Mouse (Mus musculus) stomach, embryonic 14.5 days (tissue): ENCODE data around the gene Dennd1b. TPM values are rescaled to one million over a fixed set of nuclear protein-coding genes. Genes with fewer than 3 reads are reported as not detected.

Experiments
- ATAC-seq: fragments of 200-750 bp; cut with Nextera tagmentation; 2 replicates; pipeline ENCODE4 v1.8.0; 2017; ENCODE audit warnings: low read depth, moderate TSS enrichment; ENCODE audit not compliant: insufficient number of reproducible peaks, insufficient read depth, low FRiP score
- H3K27ac ChIP-seq: fragments of 300-500 bp; sonication (generic); 2 replicates; pipeline ENCODE4 v1.5.1; 2014; ENCODE audit warnings: mild to moderate bottlenecking, low read length, moderate library complexity, mixed read lengths
- H3K27me3 ChIP-seq: fragments of 300-500 bp; sonication (generic); 2 replicates; pipeline ENCODE4 v1.6.1; 2014; ENCODE audit warnings: low read length, control low read depth, mixed read lengths; ENCODE audit not compliant: control insufficient read depth, insufficient read depth
- H3K36me3 ChIP-seq: fragments of 300-500 bp; sonication (generic); 2 replicates; pipeline ENCODE4 v1.6.1; 2014; ENCODE audit warnings: mild to moderate bottlenecking, control low read depth, low read length, moderate library complexity, mixed read lengths; ENCODE audit not compliant: control insufficient read depth, insufficient read depth
- H3K4me1 ChIP-seq: fragments of 300-500 bp; sonication (generic); 2 replicates; pipeline ENCODE4 v1.6.1; 2014; ENCODE audit warnings: low read length, control low read depth, mixed read lengths; ENCODE audit not compliant: control insufficient read depth, insufficient read depth
- H3K4me2 ChIP-seq: fragments of 300-500 bp; sonication (generic); replicated peaks from 2 replicates; pipeline ENCODE4 v1.6.1; 2014; ENCODE audit warnings: low read depth, low read length, control low read depth
- H3K4me3 ChIP-seq: fragments of 300-500 bp; sonication (generic); 2 replicates; pipeline ENCODE4 v1.5.1; 2014; ENCODE audit warnings: low read depth, low read length, control low read depth
- H3K9ac ChIP-seq: fragments of 300-500 bp; sonication (generic); replicated peaks from 2 replicates; pipeline ENCODE4 v1.6.1; 2014; ENCODE audit warnings: low read depth, mild to moderate bottlenecking, control low read depth, low read length, moderate library complexity, mixed read lengths
- H3K9me3 ChIP-seq: fragments of 300-500 bp; sonication (generic); 2 replicates; pipeline ENCODE4 v1.6.1; 2016; ENCODE audit warnings: low read depth, low read length, control low read depth; ENCODE audit not compliant: control insufficient read depth
- WGBS: fragments of 180-500 bp; shearing (Covaris S2); extraction: QIAGEN DNeasy Blood & Tissue Kit; methylation state at CpG from one replicate; pipeline ENCODE4 v1.1.7; 2014; 5-methylcytosine and 5-hydroxymethylcytosine counted together
- polyA plus RNA-seq: library from polyadenylated mRNA; unstranded; fragments of >200 nt; fragmentation: Nextera tagmentation; extraction: Ambion mirVana; gene quantifications from 2 replicates; pipeline ENCODE4 v1.2.1, GENCODE M21; 2014

The Dennd1b gene
- polyA plus RNA-seq, 1 experiment from 2014 or later = 12.8 TPM

GRCm38 (mm10) chr1:138984161-138984560 lies 20.9 kb downstream of the Dennd1b start:
- H3K9me3 ChIP-seq = no peaks in the 10 kb centered on the region
- 81% methylated on average over 4 of the region's 4 CpGs for WGBS
- no peak overlapping the region for H3K9ac ChIP-seq
- H3K36me3 ChIP-seq = no peaks in the 10 kb centered on the region
- H3K4me1 ChIP-seq = peaks cover 9% of the 10 kb centered on the region; the same call in 1 of the 2 replicates
- H3K27ac ChIP-seq = no peak overlapping the region
- no peak overlapping the region for H3K4me3 ChIP-seq
- H3K4me2 ChIP-seq = no peak overlapping the region
- no peak for ATAC-seq
- no peaks in the 10 kb centered on the region for H3K27me3 ChIP-seq

GRCm38 (mm10) chr1:138992384-138993138 lies 29.3 kb downstream of the Dennd1b start:
- Histone ChIP-seq H3K4me1 (no peaks in the 10 kb centered on the region), H3K4me3 (no peak overlapping the region), H3K9me3 (no peaks in the 10 kb centered on the region), H3K36me3 (no peaks in the 10 kb centered on the region), H3K27ac (no peak overlapping the region), H3K9ac (no peak overlapping the region), H3K27me3 (no peaks in the 10 kb centered on the region), H3K4me2 (no peak overlapping the region)
- WGBS = 74% methylated on average over 5 of the region's 5 CpGs
- no peak for ATAC-seq

GRCm38 (mm10) chr1:138995621-138996380 lies 32.6 kb downstream of the Dennd1b start:
- Histone ChIP-seq H3K9ac (no peak overlapping the region), H3K27ac (no peak overlapping the region), H3K4me3 (no peak overlapping the region), H3K36me3 (no peaks in the 10 kb centered on the region), H3K4me2 (no peak overlapping the region), H3K4me1 (no peaks in the 10 kb centered on the region; the same call in 1 of the 2 replicates), H3K27me3 (no peaks in the 10 kb centered on the region), H3K9me3 (no peaks in the 10 kb centered on the region)
- no peak for ATAC-seq
- WGBS = 77% methylated on average over 6 of the region's 6 CpGs

DNA sequence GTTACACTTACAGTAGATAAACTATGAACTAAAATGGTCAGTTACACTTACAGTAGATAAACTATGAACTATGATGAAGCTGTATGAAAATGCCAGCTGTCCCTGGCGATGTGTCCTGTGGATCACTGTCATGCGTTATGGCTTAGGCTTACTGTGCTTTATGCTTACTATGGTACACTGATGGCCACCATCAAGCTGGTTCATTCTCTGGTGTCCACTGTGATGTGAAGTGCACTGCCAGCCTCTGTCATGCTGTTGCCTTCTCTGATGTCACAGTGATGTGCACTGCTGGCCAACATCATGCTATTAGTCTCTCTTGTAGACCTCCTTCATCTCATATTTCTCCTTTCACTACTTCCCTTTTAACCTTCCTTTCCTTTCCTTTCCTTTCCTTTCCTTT lies 33.4 kb downstream of the Dennd1b start:
- WGBS = 96% methylated on average over 2 of the region's 2 CpGs
- Histone ChIP-seq H3K27me3 (no peaks in the 10 kb centered on the region), H3K9ac (no peak overlapping the region), H3K4me2 (no peak overlapping the region), H3K4me3 (no peak overlapping the region), H3K4me1 (no peaks in the 10 kb centered on the region; the same call in 1 of the 2 replicates), H3K36me3 (no peaks in the 10 kb centered on the region), H3K9me3 (no peaks in the 10 kb centered on the region), H3K27ac (no peak overlapping the region)
- ATAC-seq = no peak

GRCm38 (mm10) chr1:139000675-139001379 lies 37.6 kb downstream of the Dennd1b start:
- ATAC-seq = no peak
- WGBS = 54% methylated on average over 9 of the region's 9 CpGs

GRCm38 (mm10) chr1:139003503-139003902 lies 40.3 kb downstream of the Dennd1b start:
- H3K4me1 ChIP-seq = no peaks in the 10 kb centered on the region; the same call in 1 of the 2 replicates
- no peak for ATAC-seq
- H3K4me2 ChIP-seq = no peak overlapping the region
- H3K9me3 ChIP-seq = no peaks in the 10 kb centered on the region
- no peaks in the 10 kb centered on the region for H3K27me3 ChIP-seq
- WGBS = 90% methylated on average over 2 of the region's 2 CpGs
- no peak overlapping the region for H3K27ac ChIP-seq
- no peaks in the 10 kb centered on the region for H3K36me3 ChIP-seq
- H3K4me3 ChIP-seq = no peak overlapping the region
- H3K9ac ChIP-seq = no peak overlapping the region

More at GRCm38 (mm10) chr1:139000675-139001379, 37.6 kb downstream of the Dennd1b start:
- no peak overlapping the region for H3K4me3 ChIP-seq
- no peaks in the 10 kb centered on the region; the same call in 1 of the 2 replicates for H3K4me1 ChIP-seq
- no peaks in the 10 kb centered on the region for H3K27me3 ChIP-seq
- H3K9me3 ChIP-seq = no peaks in the 10 kb centered on the region
- H3K36me3 ChIP-seq = no peaks in the 10 kb centered on the region
- H3K4me2 ChIP-seq = no peak overlapping the region
- no peak overlapping the region for H3K27ac ChIP-seq
- H3K9ac ChIP-seq = no peak overlapping the region

DNA sequence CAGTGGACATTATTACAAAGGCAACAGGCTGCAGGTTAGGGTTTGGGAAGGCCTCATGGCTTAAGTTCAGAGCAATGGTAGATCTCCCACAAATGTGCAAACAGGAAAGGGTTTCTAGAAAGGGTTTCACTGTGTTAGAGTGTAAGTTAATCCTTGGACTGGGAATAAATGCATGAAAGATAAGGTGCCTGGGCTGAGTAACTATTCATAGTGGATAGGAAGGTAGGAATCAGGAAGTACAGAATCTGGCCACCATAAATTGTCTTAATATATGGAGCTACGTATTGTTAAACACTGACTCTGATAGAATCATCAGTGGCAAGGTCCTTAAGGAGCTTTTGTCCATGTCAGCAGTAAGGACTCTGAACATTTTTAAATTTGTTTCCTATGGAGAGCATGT lies 42.8 kb downstream of the Dennd1b start:
- H3K36me3 ChIP-seq = no peaks in the 10 kb centered on the region
- H3K9ac ChIP-seq = no peak overlapping the region
- no peaks in the 10 kb centered on the region for H3K9me3 ChIP-seq
- no peak overlapping the region for H3K4me3 ChIP-seq
- WGBS = 56% methylated on average over 1 of the region's 1 CpGs
- no peak overlapping the region for H3K27ac ChIP-seq
- H3K4me1 ChIP-seq = no peaks in the 10 kb centered on the region; the same call in 1 of the 2 replicates
- ATAC-seq = no peak
- no peak overlapping the region for H3K4me2 ChIP-seq
- no peaks in the 10 kb centered on the region for H3K27me3 ChIP-seq

DNA sequence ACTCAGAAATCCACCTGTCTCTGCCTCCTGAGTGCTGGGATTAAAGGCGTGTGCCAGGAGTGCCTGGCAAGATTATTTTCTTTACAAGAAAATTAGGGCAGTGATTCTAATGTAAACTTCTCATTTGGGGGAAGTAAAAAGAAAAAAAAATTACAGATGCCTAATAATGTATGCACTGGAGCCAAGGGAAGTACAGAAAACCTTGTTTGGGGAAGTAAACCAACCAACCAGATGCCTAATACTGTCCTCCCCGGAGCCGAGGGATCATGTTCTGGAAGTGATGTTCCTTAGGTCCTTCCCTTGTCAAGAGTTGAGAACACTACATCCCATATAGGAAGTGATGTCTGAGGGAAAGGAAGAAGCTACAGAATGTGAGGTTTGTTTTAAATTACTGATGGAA lies 44.2 kb downstream of the Dennd1b start:
- Histone ChIP-seq H3K9me3 (no peaks in the 10 kb centered on the region), H3K27me3 (no peaks in the 10 kb centered on the region), H3K27ac (no peak overlapping the region), H3K36me3 (no peaks in the 10 kb centered on the region), H3K4me2 (no peak overlapping the region), H3K4me3 (no peak overlapping the region), H3K9ac (no peak overlapping the region), H3K4me1 (no peaks in the 10 kb centered on the region)
- ATAC-seq = no peak
- 87% methylated on average over 3 of the region's 3 CpGs for WGBS
